Mouse (Mus musculus): ENCODE results near the gene Scube1. TPM values are rescaled to one million over a fixed set of nuclear protein-coding genes. Genes with fewer than 3 reads are reported as not detected.

Scube1 gene
- total and polyA plus RNA-seq, 3 experiments = not detected

DNA sequence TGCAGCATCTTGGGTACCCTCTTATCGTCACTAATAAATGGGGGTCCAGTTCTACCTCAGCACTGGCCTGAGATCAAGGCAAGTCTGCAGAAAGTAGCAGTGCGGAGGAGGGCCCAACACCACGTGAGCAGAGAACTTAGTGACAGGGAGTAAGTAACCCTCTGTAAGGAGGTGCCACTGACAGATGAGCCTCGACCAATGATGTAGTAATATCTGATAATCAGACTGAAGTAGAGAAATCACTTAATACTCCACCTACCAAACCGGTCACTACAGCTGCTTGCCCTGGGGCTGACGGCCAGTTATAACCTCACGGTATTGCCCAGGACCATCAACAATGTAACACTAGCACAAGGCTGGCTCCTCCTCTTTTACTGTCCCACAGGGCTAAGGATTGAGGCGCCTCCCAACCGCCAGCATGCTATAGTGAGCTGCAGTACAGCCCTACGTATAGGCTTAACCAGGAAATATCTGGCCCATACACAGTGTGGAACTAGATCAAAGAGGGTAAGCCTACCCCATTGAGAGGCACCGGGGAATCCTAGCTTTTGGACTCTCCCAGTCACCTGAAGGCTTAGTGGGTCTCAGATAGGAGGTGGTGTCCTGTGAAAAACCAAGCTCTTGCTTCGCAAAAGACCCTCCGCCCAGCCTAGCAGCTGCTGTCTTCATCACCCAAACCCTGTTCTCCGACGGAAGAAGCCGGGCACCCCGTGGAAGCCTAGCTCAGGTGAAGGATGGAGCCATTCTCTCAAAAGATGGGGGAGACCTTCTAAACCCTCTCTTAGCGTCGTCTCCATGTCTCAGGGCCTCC, 130.9 kb downstream of the Scube1 start:
- peak; percentile 32 for DNase-seq (ENCODE audit: extremely low read depth)
- Histone ChIP-seq H3K9me3 (replicated peaks; ENCODE audit: low read length) (no peaks in the 10 kb centered on the region), H3K36me3 (replicated peaks in 1 of 2; ENCODE audit: control insufficient read depth in 1 of 2, insufficient read depth in 1 of 2, low read length in 1 of 2) (peaks cover 0 to 38% of the 10 kb centered on the region in 2 experiments), H3K27ac (ENCODE audit: insufficient read depth, low read depth) (no peak overlapping the region), H3K9ac (ENCODE audit: insufficient read depth, low read depth) (peak overlapping the region; percentile 74; the same call in 1 of the 2 replicates), H3K4me2 (ENCODE audit: insufficient read depth, low read depth, poor library complexity, severe bottlenecking) (peak overlapping the region; percentile 11), H3K27me3 (replicated peaks) (no peaks in the 10 kb centered on the region), H3K4me1 (ENCODE audit: control insufficient read depth in 1 of 2, insufficient read depth in 2 of 2) (peaks cover 6 to 23% of the 10 kb centered on the region in 2 experiments; a peak in 3 of 4 replicates), H3K4me3 (replicated peaks in 1 of 3; ENCODE audit: low read depth in 2 of 3, low read length in 2 of 3, poor library complexity in 1 of 3) (peak overlapping the region; percentile 87 to 94 (median 88)), H3K79me2 (replicated peaks; ENCODE audit: control insufficient read depth, extremely low read depth, insufficient read depth, poor library complexity, severe bottlenecking) (peaks cover 13% of the 10 kb centered on the region)
- dilution Hi-C loops (cut with MboI; ENCODE audit: extremely low pct_ligation_motif_present, extremely low pct_unique_long_range_greater_than_20kb, low sequenced_read_pairs) = no loop called here
- in situ Hi-C loops (cut with MboI; ENCODE audit: low pct_ligation_motif_present, low pct_unique_long_range_greater_than_20kb, low sequenced_read_pairs) = no loop called here
- TF ChIP-seq MYC (IDR thresholded peaks at IDR 0.05; ENCODE audit: low read depth, low read length) (no peak), ZMIZ1 (IDR thresholded peaks at IDR 0.05; ENCODE audit: low read depth, low read length) (no peak), CHD2 (IDR thresholded peaks at IDR 0.05; ENCODE audit: low read length) (no peak), JUN (IDR thresholded peaks at IDR 0.05; ENCODE audit: insufficient read depth, low read depth, low read length) (no peak), MXI1 (IDR thresholded peaks at IDR 0.05; ENCODE audit: low read depth, low read length) (no peak), JUND (conservative IDR thresholded peaks at IDR 0.05; ENCODE audit: low read depth, low read length) (no peak), IRF4 (IDR thresholded peaks at IDR 0.05; ENCODE audit: low read depth, low read length) (no peak), CTCF (conservative IDR thresholded peaks at IDR 0.05 in 1 of 2, IDR thresholded peaks at IDR 0.05 in 1 of 2; ENCODE audit: low read depth in 2 of 2, low read length in 2 of 2) (no peak), NELFE (IDR thresholded peaks at IDR 0.05; ENCODE audit: low read depth, low read length) (no peak), POLR2A (IDR thresholded peaks at IDR 0.05; ENCODE audit: low read depth, low read length) (no peak), MAZ (IDR thresholded peaks at IDR 0.05; ENCODE audit: low read depth, low read length) (no peak), MAX (IDR thresholded peaks at IDR 0.05; ENCODE audit: low read length) (no peak), MEF2A (IDR thresholded peaks at IDR 0.05; ENCODE audit: borderline replicate concordance, low read depth, low read length) (no peak), EP300 (IDR thresholded peaks at IDR 0.05; ENCODE audit: low read length) (no peak), E2F4 (IDR thresholded peaks at IDR 0.05; ENCODE audit: insufficient replicate concordance, low read depth, low read length) (no peak), MAFK (IDR thresholded peaks at IDR 0.05; ENCODE audit: insufficient replicate concordance, low read length) (no peak), BHLHE40 (IDR thresholded peaks at IDR 0.05; ENCODE audit: low read depth, low read length) (no peak), ZC3H11A (IDR thresholded peaks at IDR 0.05; ENCODE audit: low read depth, low read length) (no peak), HCFC1 (IDR thresholded peaks at IDR 0.05; ENCODE audit: low read depth, low read length) (no peak)

DNA sequence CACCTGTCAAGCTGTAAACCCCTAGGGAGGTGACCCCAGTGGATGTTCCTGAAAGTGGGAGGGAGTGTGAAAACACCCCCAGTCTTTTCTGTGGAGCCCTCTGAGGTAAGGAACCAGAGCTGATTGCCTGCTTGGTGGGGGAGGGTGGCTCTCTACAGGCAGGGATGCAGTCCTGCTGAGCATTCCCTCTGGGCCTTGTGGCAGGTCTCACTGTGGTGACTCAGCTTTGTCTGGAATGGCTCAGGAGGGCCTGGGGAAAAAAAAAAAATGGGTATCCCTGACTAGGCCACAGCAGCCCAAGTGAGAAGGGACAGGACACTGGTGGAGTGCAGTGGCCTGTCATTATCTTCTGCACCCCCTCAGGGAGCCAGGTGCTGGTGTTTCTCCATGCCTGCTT, 131.6 kb downstream of the Scube1 start:
- H3K27ac ChIP-seq (ENCODE audit: insufficient read depth, low read depth) = no peak overlapping the region

More for the DNA sequence above, 131.6 kb downstream of the Scube1 start:
- dilution Hi-C loops (cut with MboI; ENCODE audit: extremely low pct_ligation_motif_present, extremely low pct_unique_long_range_greater_than_20kb, low sequenced_read_pairs) = no loop called here
- Histone ChIP-seq H3K4me3 (replicated peaks in 1 of 3; ENCODE audit: low read depth in 2 of 3, low read length in 2 of 3, poor library complexity in 1 of 3) (no peak overlapping the region), H3K79me2 (replicated peaks; ENCODE audit: control insufficient read depth, extremely low read depth, insufficient read depth, poor library complexity, severe bottlenecking) (peaks cover 13% of the 10 kb centered on the region), H3K27me3 (replicated peaks) (no peaks in the 10 kb centered on the region), H3K9ac (ENCODE audit: insufficient read depth, low read depth) (no peak overlapping the region), H3K36me3 (replicated peaks in 1 of 2; ENCODE audit: control insufficient read depth in 1 of 2, insufficient read depth in 1 of 2, low read length in 1 of 2) (peaks cover 6 to 45% of the 10 kb centered on the region in 2 experiments), H3K9me3 (replicated peaks; ENCODE audit: low read length) (no peaks in the 10 kb centered on the region), H3K4me1 (ENCODE audit: control insufficient read depth in 1 of 2, insufficient read depth in 2 of 2) (peaks cover 6 to 23% of the 10 kb centered on the region in 2 experiments; a peak in 3 of 4 replicates), H3K4me2 (ENCODE audit: insufficient read depth, low read depth, poor library complexity, severe bottlenecking) (peak overlapping the region; percentile 11; the same call in 1 of the 2 replicates)
- TF ChIP-seq ETS1 (conservative IDR thresholded peaks at IDR 0.05; ENCODE audit: low read depth, low read length) (no peak), CHD2 (IDR thresholded peaks at IDR 0.05; ENCODE audit: low read length) (no peak), BHLHE40 (IDR thresholded peaks at IDR 0.05; ENCODE audit: low read depth, low read length) (no peak), EP300 (IDR thresholded peaks at IDR 0.05; ENCODE audit: low read length) (no peak), NRF1 (IDR thresholded peaks at IDR 0.05; ENCODE audit: low read depth, low read length) (no peak), RCOR1 (conservative IDR thresholded peaks at IDR 0.05; ENCODE audit: low read depth, low read length) (no peak), CHD1 (IDR thresholded peaks at IDR 0.05; ENCODE audit: low read depth, low read length) (no peak), KAT2A (IDR thresholded peaks at IDR 0.05; ENCODE audit: insufficient replicate concordance, low read length) (no peak)
- in situ Hi-C loops (cut with MboI; ENCODE audit: low pct_ligation_motif_present, low pct_unique_long_range_greater_than_20kb, low sequenced_read_pairs) = no loop called here
- no peak for DNase-seq (ENCODE audit: extremely low read depth)

All from CH12.LX (cell line).